Mouse (Mus musculus) ovary, adult 18-20 months (tissue): ENCODE results near the gene Pah.
A peak's percentile ranks its signal among the peaks of the same experiment; 100 is the strongest.

Source experiments
- DNase-seq: peaks from one replicate; pipeline ENCODE4 v3.0.0; 2022; ENCODE audit warnings: low spot score, mixed read lengths

The Pah gene

DNA sequence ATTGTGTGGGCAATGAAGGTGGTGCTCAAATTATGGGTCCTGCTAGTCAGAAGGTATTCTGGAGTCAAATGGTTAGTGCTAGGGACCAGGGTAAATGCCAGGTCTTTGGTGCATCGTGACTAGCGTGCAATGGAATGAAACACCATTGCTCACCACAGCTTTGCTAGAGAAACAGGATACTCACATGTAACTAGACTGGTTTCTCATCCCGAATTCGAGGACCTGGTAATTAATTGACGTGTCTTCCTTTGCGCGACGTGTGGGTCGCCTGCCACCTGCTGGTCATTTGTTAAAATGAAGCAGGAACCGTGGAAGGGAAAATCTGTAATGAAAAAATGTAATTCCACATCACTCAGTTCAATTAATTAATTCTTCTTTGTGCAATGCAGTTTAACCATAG, 17.6 kb upstream of the Pah start:
- no peak for DNase-seq

DNA sequence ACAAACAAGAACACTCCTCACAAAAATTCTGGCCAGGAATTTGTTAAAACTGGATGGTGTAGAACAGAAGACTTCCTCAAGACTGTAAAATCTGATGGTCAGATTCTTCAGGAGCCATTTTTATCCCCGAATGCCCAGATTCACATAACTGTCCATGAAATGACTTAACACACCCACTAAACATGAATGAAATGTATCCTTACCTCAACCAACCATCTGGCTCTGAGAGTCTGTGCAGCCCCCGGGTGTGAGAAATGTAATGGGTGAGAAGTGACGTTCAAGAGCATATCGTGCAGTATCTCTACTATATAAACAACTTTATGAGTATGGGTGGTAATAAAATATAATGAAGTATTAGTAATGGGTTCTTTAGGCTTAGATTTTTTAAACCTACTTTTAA, 13.0 kb upstream of the Pah start:
- no peak for DNase-seq

DNA sequence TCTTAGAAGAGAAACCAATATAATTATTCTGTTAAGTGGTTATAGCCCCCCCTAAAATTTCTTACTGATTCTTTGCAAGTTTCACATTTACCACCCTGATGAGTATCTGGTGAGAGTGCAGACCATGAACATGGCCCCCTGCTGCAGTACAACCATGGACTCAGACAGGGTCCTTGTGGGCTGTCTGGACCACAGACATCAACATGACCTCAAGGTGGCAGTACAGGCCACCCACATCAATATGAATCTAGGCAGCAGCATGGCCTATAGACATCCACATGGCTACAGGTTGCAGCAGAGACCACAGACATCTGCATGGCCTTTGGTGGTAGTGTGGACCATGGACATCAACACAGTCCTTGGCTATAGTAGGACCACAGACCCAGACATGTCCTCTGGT, 8.5 kb upstream of the Pah start:
- no peak for DNase-seq

DNA sequence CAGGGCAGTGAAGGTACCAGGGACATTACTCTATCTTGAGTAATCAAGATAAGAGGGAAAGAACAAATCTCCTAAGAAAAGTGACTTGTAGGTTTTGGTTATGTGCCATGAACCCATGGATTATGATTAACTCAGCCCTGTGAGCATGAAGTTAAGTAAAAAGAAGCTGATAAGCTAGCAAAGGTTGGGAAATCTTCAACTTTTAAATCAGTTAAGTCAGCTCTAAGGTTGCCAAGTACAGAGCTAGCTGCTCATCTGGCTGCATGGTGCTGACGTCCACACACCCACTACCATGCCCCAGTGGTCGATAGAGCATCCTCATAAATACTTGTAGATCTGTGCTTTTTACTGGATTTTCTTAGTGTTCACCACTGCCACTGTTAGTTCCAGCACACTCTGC, 3.0 kb upstream of the Pah start:
- DNase-seq: no peak

DNA sequence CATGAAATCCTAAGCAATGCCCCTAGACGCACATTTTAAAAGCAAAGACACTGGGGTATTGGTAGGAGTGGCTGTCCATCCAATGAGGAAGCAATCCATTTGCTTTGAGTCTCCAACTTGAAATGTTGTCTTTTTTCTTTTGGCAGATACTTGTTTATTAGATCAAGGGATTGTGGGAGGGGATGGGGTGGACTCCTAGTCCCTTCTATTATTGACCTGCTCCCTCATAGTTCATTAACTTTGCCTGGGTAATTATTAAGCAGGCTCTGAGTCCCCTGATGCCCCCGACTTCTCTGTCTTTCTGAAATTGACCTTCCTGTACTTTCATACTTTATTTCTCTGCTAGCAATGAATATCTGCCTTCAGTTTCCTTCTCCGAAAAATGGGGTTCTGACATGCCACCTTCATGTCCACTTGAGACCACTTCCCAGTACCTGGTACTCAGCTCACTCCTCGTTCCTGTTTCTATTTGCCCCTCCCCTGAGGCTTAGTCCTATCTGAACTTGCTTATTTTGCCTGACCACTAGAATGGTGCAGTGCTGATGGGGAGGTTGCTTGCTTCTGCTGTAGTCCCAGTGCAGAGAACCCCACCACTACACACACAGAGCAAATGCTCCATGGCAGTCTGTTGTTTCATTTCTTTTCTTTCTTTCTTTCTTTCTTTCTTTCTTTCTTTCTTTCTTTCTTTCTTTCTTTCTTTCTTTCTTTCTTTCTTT, 1.0 kb upstream of the Pah start:
- DNase-seq: no peak

DNA sequence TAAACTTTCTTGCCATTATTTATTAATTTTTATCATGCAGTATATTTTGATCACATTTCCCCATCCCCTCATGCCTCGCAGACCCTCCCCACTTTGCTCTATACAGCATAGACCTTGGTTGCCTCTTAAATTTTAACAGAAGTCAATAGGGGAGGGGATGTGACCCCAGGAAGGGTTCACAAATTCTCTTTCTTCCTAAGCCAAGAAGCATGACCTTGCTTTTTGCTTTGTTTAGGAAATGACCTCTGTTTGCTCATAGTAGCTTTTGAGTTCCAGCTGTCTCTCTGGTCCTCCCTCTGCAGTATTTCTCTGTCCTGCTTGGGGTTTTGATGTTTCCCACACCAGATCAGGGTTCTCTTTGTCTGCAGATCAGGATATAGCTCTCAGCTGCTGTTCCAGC, 12.6 kb downstream of the Pah start:
- DNase-seq: no peak

DNA sequence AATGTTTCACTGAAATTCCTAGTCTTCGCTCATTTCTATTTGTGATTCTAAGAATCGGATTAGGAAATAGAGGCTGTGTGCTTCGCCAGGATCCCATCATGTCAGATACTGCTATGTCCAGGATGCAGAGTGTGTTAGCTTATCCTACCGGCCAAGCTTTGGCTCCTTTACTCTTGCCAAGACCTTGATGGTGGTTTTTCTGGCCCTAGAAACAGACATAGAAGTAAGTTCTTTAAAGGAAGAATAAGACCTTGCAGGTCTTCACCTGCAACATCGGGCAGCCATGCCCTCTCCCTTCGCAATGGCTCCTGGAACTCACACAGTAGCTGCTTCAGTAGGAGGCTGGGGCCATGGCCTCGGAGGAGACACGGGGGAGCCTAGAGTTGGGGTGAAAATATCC, 24.2 kb downstream of the Pah start:
- no peak for DNase-seq

DNA sequence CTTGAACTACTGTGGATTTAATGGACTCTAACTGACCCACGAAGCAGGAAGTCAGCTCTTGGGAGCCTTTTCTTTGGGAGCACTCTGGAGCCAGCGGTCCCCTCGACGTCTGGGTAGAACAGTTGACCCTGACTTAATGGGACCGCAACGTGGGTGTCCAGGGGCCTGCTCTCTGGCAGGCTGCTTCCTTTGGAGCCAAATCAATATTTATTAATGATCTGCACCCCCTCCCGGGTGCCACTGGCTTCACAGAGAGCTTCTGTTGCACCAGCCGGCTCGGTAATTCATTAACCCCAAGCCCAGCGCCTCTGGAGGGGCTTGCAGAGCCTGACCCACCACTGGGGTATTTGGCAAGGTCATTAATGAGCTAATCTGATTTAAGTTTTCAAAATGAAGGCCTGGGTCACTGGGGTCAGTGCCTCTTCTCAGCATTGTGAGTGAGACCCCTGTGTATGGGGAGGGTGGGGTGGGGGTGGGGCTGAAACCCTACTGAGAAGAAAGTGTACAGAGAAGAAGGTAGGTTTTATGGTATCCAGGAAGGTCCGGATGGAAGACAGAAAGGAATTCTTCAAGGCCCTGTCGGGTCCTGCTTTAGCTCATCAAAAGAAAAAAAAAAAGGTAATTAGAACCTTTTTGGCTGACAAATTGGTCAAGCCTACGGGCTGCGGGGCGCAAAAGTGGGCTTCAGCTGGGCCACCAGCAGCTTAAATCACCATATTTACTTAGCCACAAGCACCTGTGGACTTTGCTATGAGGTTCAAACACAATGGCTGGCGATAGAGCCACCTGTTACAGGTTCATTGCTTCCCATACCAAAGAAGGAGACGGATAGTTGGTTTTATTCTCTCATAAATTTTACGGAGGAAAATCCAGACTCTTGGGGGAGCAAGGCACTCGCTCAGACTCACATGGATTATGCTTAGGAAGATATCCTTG, 25.0 kb downstream of the Pah start:
- no peak for DNase-seq

DNA sequence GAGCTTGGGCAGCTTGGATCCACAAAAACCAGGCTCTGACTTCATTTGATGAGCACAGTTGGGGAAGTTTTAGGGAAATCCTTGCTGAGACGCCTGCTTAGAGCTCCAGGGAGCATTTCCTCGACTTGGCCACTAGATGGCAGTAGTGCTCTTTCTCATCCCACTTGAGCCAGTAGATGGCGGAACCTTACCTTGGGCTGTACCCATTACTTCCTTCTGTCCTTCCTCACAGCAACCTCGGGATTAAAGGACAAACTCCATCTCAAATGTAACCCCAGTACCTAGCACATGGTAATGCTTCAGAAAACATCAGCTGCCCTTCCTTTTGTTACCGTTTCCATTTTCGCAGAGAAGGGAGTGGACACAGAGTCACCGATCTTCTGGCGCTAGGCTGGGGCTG, 31.1 kb downstream of the Pah start:
- peak; percentile 9 for DNase-seq

DNA sequence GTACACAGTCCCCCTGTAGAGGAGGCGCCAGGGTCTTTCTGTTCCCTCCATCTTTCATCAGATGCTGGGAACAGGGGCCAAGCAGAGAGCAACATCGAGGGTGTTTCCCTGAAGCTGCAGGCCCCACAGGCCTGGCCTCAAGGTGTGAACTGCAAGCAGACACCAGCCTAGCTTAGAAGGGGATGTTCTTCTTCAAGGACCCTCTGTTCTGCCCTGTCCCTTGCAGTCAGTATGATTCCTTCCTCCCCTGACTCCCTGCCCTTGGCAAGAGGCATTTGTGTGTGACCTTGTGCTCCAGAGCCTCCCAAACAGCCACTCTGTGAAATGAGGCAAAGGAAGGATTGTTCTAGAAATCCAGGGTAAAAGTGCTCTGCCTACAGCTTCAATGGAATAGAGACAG, 34.8 kb downstream of the Pah start:
- DNase-seq: peak; percentile 58

DNA sequence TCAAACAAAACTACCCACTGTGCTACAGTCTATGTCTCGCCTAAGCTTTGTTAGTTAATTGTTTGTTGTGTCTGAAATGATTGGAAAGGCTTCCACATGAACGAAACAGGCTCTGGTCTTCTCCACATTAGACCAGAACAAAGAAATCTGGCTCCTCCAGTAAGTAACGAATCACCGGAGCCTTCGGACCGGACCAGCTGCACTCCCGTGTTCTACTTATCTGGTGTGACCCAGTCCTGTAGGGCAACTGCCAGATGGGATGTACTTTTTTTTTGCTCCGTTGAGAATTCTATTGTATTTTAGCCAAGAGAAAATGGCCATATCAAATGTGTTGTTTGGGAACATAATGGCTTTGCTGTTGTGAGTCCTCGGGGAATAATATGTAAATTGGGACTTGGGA, 42.2 kb downstream of the Pah start:
- DNase-seq: no peak

DNA sequence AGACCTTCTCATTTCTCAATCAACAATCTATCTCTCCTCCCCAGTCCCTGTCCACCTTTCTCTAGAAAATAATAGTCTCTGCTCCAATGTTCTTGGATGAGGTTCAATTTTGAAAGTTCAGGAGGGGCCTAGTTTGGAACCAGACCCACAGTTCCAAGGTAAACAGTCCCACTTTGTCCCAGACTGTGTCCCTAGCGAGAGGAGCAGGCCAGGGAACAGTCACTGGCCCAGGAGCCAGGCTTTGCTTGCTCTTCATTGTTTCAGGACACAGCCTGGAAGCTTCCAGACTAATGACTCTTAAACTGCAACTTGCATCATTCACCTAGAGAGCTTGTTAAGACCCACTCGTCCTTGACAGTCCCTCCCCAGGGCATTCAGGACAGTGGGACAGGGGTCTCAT, 44.1 kb downstream of the Pah start:
- DNase-seq: no peak

DNA sequence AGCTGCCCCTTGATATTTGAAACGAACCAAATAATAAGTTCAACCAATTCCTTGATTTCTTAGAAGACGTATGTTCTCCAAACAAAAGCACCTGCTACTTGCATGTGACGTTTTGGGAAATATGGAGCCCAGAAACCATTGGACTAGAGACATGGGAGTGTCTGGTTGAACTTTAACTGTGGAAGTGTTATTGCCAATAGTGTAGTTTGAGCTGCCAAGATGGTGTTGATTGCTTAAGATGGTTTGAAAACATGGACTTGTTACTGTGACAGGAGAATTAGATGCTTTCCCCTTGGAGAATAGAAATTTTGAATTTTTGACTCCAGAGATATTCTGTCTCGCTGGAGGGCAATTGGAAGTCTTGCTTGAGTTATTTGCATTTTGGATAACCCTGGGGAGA, 50.9 kb downstream of the Pah start:
- DNase-seq: no peak

DNA sequence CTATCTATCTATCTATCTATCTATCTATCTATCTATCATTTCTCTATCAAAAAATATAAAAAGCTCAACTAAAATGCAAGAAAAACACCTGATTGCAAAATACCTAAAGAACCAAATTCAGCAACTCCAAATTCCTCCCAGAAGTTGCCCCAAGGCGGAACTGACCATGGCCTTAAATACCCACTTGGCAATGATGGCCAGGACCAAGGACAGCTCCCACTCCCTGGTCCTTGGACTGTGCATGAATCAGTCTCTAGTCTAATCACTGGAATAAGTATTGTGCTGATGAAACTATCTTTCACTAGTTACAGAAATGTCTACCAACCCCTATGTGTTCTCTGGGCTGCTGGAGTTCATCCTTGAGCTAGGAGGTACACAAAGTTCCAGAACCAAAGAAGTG, 65.1 kb downstream of the Pah start:
- peak; percentile 2 for DNase-seq

DNA sequence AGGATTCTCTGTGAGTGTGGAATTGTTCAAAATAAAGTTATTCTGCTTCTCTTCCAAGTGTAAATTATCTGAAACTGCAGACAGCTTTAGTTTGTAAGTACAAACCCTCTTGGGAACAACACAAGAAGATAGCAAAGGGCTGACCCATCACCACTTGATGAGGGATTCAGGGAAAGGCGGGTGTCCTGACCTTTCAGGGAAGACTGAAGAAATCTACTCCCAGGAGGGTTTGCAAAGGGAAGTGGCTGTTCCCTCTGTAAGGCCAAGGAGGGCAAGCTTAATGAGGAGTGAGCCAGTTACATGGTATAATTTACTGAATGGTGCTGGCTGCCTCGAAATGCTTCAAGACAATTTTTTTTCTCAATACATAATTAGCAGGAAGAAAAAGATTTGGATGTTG, 72.3 kb downstream of the Pah start:
- peak; percentile 1 for DNase-seq

DNA sequence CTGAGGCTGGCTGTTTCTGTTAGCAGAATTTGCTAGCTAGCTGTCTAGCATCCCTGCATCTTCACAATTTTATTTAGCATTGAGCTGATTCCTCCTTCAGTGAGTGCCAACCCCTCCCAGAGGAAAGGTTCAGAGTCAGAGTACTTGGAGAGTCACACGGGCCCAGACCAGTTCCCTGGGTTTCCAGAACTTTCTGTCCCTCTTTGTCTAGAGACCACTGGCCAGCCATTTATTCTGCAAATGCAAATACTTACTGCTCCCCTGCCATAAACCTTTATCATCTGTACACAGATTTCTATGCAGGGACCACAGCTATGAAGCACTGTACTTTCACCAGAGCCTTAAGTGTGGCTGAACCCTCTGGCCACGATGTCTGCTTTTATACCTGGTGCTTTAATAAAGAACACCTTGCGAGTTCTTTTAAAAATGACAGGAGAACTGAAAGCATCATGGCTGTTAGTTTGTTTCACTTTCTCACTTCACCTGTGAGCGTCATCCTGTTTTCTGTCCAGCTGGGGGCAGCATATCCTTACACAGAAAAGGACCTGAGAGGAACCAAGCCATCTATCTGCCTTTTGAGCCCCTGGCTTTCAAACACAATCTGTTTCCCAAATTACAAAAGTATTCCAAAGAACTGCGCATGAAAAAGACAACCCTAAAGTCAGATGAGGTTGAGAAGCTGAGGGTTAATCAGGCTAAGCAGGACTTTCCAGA, 74.9 kb downstream of the Pah start:
- DNase-seq: no peak

DNA sequence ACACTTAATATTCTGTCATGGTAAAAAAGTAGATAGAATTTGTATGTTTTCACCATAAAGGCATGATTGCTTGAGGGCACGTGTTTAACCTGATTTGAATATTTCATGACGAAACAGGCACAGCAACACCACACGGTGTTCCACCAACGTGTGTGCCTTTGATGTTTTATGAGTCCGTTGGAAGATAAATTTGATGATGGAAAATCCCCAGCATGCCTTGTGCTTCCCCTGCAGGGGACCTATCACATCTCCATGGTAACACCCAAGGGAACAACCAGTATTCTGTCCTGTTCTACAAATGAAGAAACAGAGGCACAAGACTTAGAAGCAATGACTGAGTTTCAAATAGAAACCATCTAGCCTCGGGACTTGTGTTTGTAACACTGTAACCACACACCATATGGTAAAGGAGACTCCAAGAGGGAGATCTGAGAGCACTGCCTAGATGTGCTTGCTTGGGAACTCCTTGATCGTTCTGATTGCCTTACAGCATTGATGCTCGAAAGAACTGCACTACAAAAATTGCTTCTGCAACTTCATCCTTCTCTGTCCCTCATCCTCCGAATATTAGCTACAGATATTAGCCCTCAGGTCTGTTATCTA, 75.6 kb downstream of the Pah start:
- no peak for DNase-seq

DNA sequence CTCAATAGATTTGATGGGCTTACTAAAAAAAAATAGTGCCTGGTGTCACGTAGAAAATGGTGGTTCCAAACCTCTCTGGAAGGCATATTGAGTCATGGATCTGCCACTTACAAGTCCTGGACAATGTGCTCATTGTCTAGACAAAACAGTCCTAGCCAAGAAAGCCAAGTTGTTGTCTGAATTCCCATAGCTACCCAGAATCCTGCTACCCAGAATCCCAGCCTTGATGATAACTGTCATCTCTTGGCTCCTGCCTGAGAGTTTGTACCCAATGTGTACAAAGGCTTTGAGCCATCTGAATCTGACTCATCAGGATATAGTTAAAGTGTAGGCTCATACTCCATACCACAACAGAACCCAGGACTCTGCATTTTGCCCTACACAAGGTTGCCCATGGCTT, 80.6 kb downstream of the Pah start:
- DNase-seq: no peak

DNA sequence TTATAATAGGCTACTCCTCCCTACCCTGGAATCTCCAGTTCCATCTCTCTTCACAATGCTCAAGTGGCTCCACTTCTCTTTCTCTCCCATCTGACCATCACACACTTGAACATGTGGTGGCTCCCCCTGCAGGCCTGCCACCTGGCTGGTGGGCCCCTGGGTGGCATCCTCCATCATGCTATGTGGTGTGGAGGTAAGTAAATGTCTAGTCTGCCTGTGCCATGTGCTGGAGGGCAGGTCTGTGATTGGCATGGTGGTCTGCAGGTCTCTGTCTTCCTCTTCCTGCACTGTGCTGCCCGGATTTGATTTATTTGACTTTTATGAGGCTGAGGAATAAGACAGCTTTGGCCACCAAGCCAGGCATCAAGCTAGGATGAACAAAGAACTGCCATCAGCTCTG, 103.6 kb downstream of the Pah start:
- DNase-seq: no peak
